Mouse (Mus musculus) c-Kit-positive CD71-positive TER-119-negative erythroid progenitor cells, embryonic 14.5 days (primary cell): ENCODE results near the gene Dlg3.

Source experiments
- DNase-seq: peaks from one replicate; pipeline ENCODE4 v3.0.0-alpha.2; 2013; ENCODE audit warnings: low read depth

Gene Dlg3

DNA sequence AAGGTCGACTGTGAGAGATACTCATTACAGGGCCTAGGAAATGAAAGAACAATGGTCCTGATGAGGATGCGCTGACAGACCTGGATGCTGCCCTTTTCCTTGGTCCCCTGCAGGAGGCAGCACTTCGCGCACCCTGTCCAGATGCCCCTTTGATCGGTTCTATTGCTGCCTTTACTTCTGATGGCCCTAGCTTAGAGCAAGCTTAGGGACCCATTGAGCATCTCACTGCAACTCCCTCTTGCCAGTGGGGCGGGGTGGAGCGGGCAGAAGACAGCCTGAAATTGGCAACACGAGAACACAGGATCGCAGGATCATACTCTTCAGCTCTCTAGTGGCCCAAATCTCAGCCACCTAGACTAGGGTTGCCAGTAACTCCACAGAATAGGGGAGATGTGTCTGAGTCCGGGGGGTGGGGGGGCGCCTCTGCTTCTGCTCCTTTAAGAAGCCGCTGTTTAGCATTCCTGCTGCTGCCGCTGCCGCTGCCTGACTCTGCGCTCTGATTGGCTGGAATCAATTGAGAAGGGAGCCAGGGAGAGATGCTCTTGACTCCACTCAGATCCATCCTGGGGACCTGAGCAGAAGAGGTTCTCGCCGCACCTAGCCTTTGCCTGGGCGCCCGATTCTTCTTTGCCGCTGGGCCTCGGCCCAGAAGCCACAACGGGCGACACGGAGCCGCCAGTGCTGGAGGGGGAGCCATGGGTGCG, at the start of gene Dlg3:
TSS of gene Dlg3 (plus strand) at position 542 of the 704 bp plus-strand sequence.
- no peak for DNase-seq

- DNase-seq = no peak
Measured at GRCm38 (mm10) chrX:100728947-100729346, 38.6 kb upstream of the Dlg3 start.

DNA sequence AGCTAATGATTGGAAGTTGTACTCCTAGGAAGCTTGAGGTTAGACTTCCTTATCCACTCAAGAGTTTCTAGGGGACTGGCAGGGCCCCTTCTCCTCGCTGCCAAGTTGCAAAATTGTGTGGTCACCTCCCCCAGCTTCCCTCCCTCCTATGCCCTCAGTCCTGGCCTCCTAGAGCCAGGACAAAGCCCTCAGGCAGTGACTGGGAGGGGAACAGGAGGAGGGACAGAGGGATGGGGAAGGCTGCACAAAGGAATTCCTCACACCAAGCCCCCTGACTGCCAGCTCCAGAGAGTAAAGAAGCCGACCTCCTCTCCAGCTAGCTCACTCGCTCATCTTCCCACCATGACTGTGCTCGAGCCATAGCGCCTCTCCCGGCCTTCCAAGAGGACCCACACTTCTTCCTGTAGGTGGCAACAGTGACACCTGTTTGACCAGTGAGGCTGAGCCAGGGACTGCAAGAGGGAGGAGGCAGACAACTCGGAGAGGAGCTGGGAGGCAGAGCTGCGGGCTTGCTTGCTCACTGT, 37.8 kb upstream of the Dlg3 start, which contains the start of gene Gdpd2:
TSS of gene Gdpd2 (plus strand) at position 209 of the 524 bp plus-strand sequence.
- DNase-seq = no peak

DNA sequence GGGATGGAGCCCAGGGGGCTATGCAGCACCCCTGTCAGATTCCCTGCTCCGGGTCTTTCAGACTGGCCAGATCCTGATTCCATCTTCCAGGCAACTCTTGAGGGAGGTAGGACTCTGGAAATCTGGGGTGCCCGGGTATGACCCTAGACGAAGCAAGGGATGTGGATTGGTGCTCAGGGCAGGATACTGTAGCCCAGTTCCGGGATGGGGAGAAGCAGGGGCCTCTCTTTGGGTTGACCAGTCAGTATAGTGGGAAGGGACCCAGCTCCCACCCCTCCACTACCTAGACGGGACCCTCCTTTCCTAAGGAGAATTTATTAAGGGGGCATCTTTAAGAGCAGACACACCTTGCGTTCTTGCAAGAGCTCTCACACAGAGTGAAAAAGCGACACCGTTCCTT, 37.3 kb upstream of the Dlg3 start:
- DNase-seq = no peak

- no peak for DNase-seq
Measured at GRCm38 (mm10) chrX:100734359-100734758, 33.2 kb upstream of the Dlg3 start.

- no peak for DNase-seq
Measured at GRCm38 (mm10) chrX:100738918-100739317, 28.6 kb upstream of the Dlg3 start.

- no peak for DNase-seq
Measured at GRCm38 (mm10) chrX:100739443-100739842, 28.1 kb upstream of the Dlg3 start.

DNA sequence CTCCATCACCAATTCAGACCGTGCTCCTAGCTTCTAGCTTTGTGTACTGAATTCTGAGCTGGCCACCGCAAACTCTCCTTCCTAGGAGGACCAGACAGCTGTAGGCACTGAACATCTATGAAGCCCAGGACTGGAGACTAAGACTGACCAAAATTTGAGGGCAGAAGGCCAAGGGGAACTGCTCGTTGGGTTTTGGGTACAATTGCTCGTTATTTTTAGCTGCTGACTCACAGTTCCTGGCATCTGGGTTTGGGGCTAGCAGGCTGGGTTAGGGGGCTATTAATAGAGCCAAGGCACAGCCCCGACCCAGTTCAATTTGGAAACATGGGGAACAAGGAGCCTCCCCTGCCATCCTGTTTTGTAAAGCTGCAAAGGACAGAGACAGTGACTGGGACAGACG, 26.7 kb upstream of the Dlg3 start:
- no peak for DNase-seq

GRCm38 (mm10) chrX:100741940-100742339, 25.6 kb upstream of the Dlg3 start:
- DNase-seq = no peak

DNA sequence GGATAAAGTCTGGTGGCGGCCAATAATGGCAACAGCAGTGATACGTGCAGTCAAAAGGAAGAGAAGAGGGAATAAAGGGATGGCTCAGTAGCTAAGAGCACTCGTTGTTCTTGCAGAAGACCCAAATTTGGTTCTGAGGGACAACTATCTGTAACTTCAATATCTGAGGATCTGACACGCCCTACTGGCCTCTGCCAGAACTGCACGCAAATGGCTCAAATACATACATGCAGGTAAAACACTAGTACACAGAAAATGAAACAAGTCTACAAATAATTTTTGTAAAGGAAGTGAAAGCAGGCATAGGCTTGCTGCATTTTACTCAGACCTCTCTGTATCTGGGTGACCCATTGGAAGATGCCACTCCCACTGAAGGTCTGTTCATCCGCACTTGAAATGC, 1.7 kb upstream of the Dlg3 start:
- no peak for DNase-seq

DNA sequence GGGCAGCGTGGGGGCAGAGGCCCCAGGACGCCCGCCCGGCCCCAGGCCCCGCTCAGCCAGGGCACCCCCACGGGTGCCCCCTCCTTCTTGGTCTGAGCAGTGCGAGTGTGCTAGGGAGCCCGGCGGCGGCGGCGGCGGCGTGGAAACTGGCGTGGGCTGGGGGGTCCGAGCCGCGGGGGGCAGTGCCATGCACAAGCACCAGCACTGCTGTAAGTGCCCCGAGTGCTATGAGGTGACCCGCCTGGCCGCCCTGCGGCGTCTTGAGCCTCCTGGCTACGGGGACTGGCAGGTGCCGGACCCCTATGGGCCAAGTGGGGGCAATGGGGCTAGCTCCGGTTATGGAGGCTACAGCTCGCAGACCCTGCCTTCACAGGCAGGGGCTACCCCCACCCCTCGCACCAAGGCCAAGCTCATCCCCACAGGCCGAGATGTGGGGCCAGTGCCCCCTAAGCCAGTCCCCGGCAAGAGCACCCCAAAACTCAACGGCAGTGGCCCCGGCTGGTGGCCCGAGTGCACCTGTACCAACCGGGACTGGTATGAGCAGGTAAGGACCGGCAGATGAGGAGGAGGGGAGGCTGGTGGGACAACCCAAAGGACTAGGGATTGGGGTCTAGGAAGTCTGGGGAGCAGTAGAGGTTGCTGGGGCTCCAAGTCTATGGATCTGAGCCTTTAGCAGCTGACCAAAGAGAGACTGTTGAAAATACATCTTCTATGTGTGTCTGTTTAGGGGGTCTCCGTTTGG, 534 bp downstream of the Dlg3 start:
- DNase-seq = no peak

DNA sequence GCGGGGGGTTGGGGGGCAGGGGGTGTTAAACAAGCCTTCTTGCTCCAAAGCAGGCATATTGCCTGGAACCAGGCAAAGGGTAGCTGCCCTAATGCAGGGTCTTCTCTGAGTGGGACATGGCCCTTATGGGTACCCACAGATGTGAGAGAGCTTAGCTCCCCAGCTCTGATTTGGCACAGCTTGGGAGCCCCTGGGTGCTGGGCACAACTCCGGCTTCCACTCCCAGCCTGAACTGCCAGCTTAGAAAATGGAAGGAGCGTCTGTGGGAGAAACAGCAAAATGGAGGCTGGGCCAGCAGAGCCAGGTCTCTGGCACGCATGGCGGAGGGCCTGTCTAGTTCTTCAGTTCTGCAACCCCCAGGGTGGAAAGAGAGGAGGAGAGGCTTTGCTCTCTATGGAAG, 1.8 kb downstream of the Dlg3 start:
- no peak for DNase-seq

GRCm38 (mm10) chrX:100774341-100774811, 6.9 kb downstream of the Dlg3 start:
- peak; percentile 32 for DNase-seq

DNA sequence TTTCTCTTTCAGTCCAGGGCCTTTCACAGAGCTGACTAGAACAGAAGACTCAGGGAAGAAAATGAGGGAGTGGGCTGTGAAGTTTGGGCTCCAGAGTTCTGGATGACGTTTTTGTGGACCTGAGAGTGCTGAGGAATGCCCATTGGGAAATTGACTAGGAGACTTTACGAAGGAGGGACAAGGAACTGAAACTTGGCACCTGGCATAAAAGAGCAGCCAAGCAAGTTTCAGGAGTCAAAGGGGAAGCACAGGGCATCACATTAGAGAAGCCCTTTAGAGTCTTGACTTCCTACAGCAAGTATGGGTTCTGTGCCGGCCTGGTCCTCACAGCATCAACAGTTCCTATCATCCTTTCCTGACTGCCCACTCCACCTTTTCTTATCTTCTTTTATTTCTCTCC, 7.9 kb downstream of the Dlg3 start:
- no peak for DNase-seq

DNA sequence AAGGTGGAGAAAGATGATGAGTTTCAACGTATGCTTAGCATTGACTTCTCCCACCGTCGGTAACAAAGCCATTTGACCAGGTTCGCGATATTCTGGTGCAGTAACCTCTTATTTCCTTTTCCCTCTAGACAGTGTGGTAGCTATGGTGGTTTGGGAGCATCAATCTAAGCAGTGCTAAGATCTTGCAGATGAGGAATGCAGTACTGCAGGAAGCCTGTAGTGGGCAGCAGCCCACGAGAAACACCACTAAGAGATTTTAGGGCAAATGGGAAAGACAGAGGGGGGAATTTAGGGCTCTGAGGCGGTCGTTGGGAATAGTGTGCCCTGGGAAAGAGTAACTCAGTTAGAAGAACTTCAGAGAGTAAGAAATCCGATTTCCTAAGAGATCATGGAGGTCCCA, 9.0 kb downstream of the Dlg3 start:
- peak; percentile 29 for DNase-seq

DNA sequence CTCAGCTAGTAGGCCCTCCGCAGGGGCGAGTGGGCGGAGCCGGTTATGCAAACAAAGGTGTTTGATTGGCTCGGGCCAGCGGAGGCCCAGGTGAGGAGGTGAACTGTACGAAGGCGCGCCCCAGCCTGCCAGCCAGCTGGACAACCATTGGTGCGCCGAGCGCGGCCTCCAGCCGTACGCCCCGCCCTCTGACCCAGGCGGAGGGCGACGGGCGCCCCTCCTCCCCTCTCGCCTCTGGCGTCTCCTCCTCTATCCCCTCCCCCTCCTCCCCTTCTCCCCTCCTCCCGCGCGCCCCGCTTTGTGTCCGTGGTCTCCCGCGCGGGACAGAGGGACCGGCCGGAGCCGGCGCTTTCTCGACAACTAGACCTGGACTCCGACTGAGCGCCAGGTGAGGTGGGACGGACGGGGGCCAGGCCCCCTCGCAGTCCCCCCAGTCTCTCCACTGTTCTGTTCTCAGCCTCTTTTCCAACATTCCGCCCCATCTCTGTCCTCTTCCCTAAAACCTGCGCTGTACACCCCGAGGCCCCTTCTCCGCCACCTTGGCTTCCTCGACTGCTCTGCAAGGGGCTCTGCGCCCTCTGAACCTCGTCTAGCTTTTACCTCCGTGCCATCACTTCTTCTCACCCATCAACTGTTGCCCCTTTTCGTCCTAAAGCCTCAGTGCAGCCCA, 9.6 kb downstream of the Dlg3 start:
- DNase-seq = peak; percentile 43

DNA sequence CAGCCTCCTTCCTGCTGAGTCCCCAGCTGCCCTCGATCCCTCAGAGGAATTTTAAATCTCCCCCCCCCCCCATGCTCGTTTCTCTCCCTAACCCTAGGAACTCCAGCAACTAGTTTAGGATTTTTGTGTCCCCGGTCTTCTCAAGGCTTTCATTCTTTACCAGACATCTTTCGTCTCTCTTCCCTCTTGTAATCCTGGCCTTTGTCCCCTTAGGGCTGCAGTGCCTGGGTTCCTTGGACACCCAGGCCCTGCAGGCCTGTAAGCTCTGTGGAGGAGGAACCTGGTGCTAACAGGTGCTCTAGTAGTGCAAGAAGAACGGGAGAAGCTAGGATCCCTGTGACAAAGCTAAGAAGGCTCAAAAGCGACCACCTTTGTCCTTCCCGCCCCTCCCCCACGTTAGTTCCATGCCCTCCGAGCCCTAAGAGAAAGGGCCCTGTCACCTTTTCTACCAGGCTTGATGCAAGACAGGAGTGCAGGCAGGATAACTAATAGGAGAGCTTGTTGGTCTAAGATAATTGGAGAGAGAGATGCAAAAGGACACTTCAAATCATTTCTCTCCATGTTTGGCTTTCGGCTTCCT, 10.2 kb downstream of the Dlg3 start:
- no peak for DNase-seq

GRCm38 (mm10) chrX:100778397-100778796, 10.9 kb downstream of the Dlg3 start:
- DNase-seq = no peak

DNA sequence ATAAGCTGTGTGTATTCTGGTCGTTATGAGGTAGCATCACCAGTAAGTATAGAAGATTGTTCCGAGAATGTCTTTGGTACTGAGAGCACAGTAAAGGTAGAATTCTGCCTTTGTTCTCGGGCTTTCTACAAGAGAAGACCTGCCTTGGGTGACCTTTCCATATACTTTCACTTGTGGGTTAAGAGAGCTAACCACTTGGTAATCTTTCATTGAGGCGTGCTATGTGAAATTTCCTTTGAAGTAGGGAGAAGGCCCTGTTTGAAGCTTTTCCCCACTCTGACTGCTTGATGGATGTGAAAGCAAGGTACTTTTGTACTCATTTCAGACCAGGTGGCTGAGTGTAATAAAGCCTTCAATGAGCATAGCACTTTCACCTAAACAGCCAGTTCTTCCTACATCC, 21.8 kb downstream of the Dlg3 start:
- no peak for DNase-seq

DNA sequence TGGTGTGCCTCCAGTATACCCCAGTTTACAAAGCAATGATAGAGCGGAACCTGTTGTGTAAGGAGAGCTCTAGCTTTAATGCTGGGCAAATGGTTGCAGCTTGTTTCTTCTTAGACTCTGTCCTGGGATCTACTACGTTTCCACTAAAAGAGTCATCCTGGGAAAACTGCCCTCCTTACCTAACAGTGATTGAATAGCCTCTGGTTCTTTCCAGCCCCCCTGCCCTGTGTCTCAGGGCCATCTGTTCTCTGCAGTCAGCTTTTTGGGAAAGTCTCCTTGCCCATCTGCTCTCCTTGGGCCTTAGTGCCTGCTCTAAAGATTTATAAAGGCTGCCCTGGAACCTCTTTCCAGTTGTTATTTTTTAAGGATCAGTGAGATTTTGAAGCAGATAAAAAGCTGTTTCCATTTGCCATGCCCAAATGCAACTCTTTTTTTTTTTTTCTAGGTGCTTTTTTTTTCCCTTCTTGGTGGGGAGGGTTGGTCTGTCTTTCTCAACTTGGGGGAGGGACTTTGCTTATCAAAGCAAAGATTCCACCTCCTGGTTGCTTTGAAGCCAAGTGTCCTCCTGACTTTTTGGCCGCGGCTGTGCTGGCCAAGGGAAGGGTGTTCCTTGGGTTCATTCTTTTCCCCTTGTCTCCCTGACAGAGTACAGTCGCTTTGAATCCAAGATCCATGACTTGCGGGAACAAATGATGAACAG, 28.7 kb downstream of the Dlg3 start:
- no peak for DNase-seq

DNA sequence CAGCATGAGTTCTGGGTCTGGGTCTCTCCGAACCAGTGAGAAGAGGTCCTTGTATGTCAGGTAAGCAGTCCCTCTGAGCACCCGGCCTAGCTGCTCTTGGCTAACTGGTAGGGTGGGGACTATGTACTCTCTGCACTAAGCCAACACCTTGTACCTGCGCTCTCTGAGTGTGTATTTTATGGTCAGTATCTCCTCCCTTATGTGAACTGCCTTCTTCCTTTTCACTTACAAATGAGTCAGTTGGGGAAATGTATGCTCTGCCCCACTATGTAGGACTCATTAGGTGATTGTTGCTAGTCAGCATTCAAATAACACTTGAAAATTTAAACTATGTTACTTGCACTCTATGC, 29.2 kb downstream of the Dlg3 start:
- no peak for DNase-seq

DNA sequence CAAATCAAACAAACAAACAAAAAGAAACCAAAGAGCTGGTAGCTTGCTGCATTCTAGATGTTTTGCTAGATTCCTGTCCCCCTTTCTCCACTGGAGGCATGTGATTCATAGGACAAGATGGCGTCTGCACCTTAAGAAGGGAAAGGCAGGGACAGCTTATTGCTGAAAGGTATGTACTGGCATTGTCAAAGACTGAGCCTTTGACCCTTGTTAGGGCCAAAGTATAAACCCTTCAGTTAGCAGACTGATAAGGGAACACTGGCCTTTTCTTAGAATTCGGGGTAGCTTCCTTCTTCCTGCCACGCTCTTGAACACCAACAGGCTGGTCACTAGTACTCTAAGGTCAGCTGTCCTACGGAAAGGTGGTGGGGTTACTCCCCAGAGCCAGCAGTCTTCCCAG, 29.8 kb downstream of the Dlg3 start:
- no peak for DNase-seq
